Mouse (Mus musculus): Measurements from ENCODE around the gene Nphs1. TPM values are rescaled to one million over a fixed set of nuclear protein-coding genes. Genes with fewer than 3 reads are reported as not detected.
A peak's percentile ranks its signal among the peaks of the same experiment; 100 is the strongest.

Gene Nphs1
- total RNA-seq, 2 experiments from 2014 or later: not detected

- ATAC-seq (replicated peaks; ENCODE audit: low FRiP score, poor library complexity, severe bottlenecking): no peak
Observed at GRCm38 (mm10) chr7:30533941-30534632, 76.0 kb downstream of the Nphs1 start.

GRCm38 (mm10) chr7:30534633-30535577 lies 76.8 kb downstream of the Nphs1 start, which contains the start of gene Arhgap33:
Gene Arhgap33, minus strand, starts transcription at chr7:30535060.
- ATAC-seq (replicated peaks; ENCODE audit: low FRiP score, poor library complexity, severe bottlenecking): peak; percentile 88

Other genes starting within 250 kb of the Nphs1 start
Only the 30 nearest of the 34 such genes appear.
- not detected in 2 replicates for gene Thap8, start 178.2 kb upstream of the Nphs1 start, total RNA-seq (2015; ENCODE audit: low replicate concordance)
- gene Thap8, start 178.2 kb upstream of the Nphs1 start, total RNA-seq (2017; ENCODE audit: low replicate concordance): not detected in 2 replicates
- gene Wdr62, start 177.9 kb upstream of the Nphs1 start, total RNA-seq (2015; ENCODE audit: low replicate concordance): 42.8 and 71.4 TPM in 2 replicates
- gene Wdr62, start 177.9 kb upstream of the Nphs1 start, total RNA-seq (2017; ENCODE audit: low replicate concordance): 26.2 and 31.1 TPM in 2 replicates
- gene Clip3, start 166.6 kb upstream of the Nphs1 start, total RNA-seq (2015; ENCODE audit: low replicate concordance): not detected in 2 replicates
- not detected in 2 replicates for gene Clip3, start 166.6 kb upstream of the Nphs1 start, total RNA-seq (2017; ENCODE audit: low replicate concordance)
- gene Alkbh6, start 149.6 kb upstream of the Nphs1 start, total RNA-seq (2015; ENCODE audit: low replicate concordance): 2.5 and 11.3 TPM in 2 replicates
- gene Alkbh6, start 149.6 kb upstream of the Nphs1 start, total RNA-seq (2017; ENCODE audit: low replicate concordance): 4.2 TPM in 1 of 2 replicates, not detected in the other
- gene Syne4, start 143.5 kb upstream of the Nphs1 start, total RNA-seq (2015; ENCODE audit: low replicate concordance): not detected in 2 replicates
- gene Syne4, start 143.5 kb upstream of the Nphs1 start, total RNA-seq (2017; ENCODE audit: low replicate concordance): not detected in 2 replicates
- gene E130208F15Rik, start 136.6 kb upstream of the Nphs1 start, total RNA-seq (2015; ENCODE audit: low replicate concordance): not detected in 2 replicates
- gene E130208F15Rik, start 136.6 kb upstream of the Nphs1 start, total RNA-seq (2017; ENCODE audit: low replicate concordance): 0.39 TPM in 1 of 2 replicates, not detected in the other
- 2.5 TPM in 1 of 2 replicates, not detected in the other for gene Sdhaf1, start 134.4 kb upstream of the Nphs1 start, total RNA-seq (2015; ENCODE audit: low replicate concordance)
- 0.45 and 0.64 TPM in 2 replicates for gene Sdhaf1, start 134.4 kb upstream of the Nphs1 start, total RNA-seq (2017; ENCODE audit: low replicate concordance)
- not detected in 2 replicates for gene Lrfn3, start 95.5 kb upstream of the Nphs1 start, total RNA-seq (2015; ENCODE audit: low replicate concordance)
- not detected in 2 replicates for gene Lrfn3, start 95.5 kb upstream of the Nphs1 start, total RNA-seq (2017; ENCODE audit: low replicate concordance)
- gene Tyrobp, start 44.6 kb upstream of the Nphs1 start, total RNA-seq (2015; ENCODE audit: low replicate concordance): 243 and 282 TPM in 2 replicates
- gene Tyrobp, start 44.6 kb upstream of the Nphs1 start, total RNA-seq (2017; ENCODE audit: low replicate concordance): 60.1 and 77.1 TPM in 2 replicates
- 3.6 and 18.0 TPM in 2 replicates for gene Hcst, start 38.5 kb upstream of the Nphs1 start, total RNA-seq (2015; ENCODE audit: low replicate concordance)
- 4.1 TPM in 1 of 2 replicates, not detected in the other for gene Hcst, start 38.5 kb upstream of the Nphs1 start, total RNA-seq (2017; ENCODE audit: low replicate concordance)
- 7.2 and 20.1 TPM in 2 replicates for gene Nfkbid, start 36.6 kb upstream of the Nphs1 start, total RNA-seq (2015; ENCODE audit: low replicate concordance)
- 2.6 and 4.1 TPM in 2 replicates for gene Nfkbid, start 36.6 kb upstream of the Nphs1 start, total RNA-seq (2017; ENCODE audit: low replicate concordance)
- gene Aplp1, start 12.8 kb upstream of the Nphs1 start, total RNA-seq (2015; ENCODE audit: low replicate concordance): not detected in 2 replicates
- not detected in 2 replicates for gene Aplp1, start 12.8 kb upstream of the Nphs1 start, total RNA-seq (2017; ENCODE audit: low replicate concordance)
- not detected in 2 replicates for gene Kirrel2, start 625 bp upstream of the Nphs1 start, total RNA-seq (2015; ENCODE audit: low replicate concordance)
- not detected in 2 replicates for gene Kirrel2, start 625 bp upstream of the Nphs1 start, total RNA-seq (2017; ENCODE audit: low replicate concordance)
- gene Prodh2, start 35.3 kb downstream of the Nphs1 start, total RNA-seq (2015; ENCODE audit: low replicate concordance): not detected in 2 replicates
- not detected in 2 replicates for gene Prodh2, start 35.3 kb downstream of the Nphs1 start, total RNA-seq (2017; ENCODE audit: low replicate concordance)
- 73.5 and 85.9 TPM in 2 replicates for gene Arhgap33, start 76.7 kb downstream of the Nphs1 start, total RNA-seq (2015; ENCODE audit: low replicate concordance)
- gene Arhgap33, start 76.7 kb downstream of the Nphs1 start, total RNA-seq (2017; ENCODE audit: low replicate concordance): 43.0 and 77.7 TPM in 2 replicates
- gene Hspb6, start 93.9 kb downstream of the Nphs1 start, total RNA-seq (2015; ENCODE audit: low replicate concordance): 62.7 and 79.2 TPM in 2 replicates
- 19.0 and 21.8 TPM in 2 replicates for gene Hspb6, start 93.9 kb downstream of the Nphs1 start, total RNA-seq (2017; ENCODE audit: low replicate concordance)
- gene Proser3, start 94.0 kb downstream of the Nphs1 start, total RNA-seq (2015; ENCODE audit: low replicate concordance): 16.8 and 24.5 TPM in 2 replicates
- gene Proser3, start 94.0 kb downstream of the Nphs1 start, total RNA-seq (2017; ENCODE audit: low replicate concordance): 10.9 and 18.1 TPM in 2 replicates
- gene Lin37, start 101.5 kb downstream of the Nphs1 start, total RNA-seq (2015; ENCODE audit: low replicate concordance): 31.4 and 56.2 TPM in 2 replicates
- 12.5 and 22.3 TPM in 2 replicates for gene Lin37, start 101.5 kb downstream of the Nphs1 start, total RNA-seq (2017; ENCODE audit: low replicate concordance)
- 8.4 and 43.6 TPM in 2 replicates for gene U2af1l4, start 105.0 kb downstream of the Nphs1 start, total RNA-seq (2015; ENCODE audit: low replicate concordance)
- gene U2af1l4, start 105.0 kb downstream of the Nphs1 start, total RNA-seq (2017; ENCODE audit: low replicate concordance): 40.8 and 59.9 TPM in 2 replicates
- 3.2 and 4.2 TPM in 2 replicates for gene Gm49396, start 105.0 kb downstream of the Nphs1 start, total RNA-seq (2015; ENCODE audit: low replicate concordance)
- 6.8 and 7.2 TPM in 2 replicates for gene Gm49396, start 105.0 kb downstream of the Nphs1 start, total RNA-seq (2017; ENCODE audit: low replicate concordance)
- gene Psenen, start 105.3 kb downstream of the Nphs1 start, total RNA-seq (2015; ENCODE audit: low replicate concordance): 67.4 and 73.8 TPM in 2 replicates
- 32.9 and 98.7 TPM in 2 replicates for gene Psenen, start 105.3 kb downstream of the Nphs1 start, total RNA-seq (2017; ENCODE audit: low replicate concordance)
- 5.4 and 24.7 TPM in 2 replicates for gene Igflr1, start 107.1 kb downstream of the Nphs1 start, total RNA-seq (2015; ENCODE audit: low replicate concordance)
- gene Igflr1, start 107.1 kb downstream of the Nphs1 start, total RNA-seq (2017; ENCODE audit: low replicate concordance): 3.3 TPM in 1 of 2 replicates, not detected in the other
- gene Kmt2b, start 130.4 kb downstream of the Nphs1 start, total RNA-seq (2015; ENCODE audit: low replicate concordance): 155 and 163 TPM in 2 replicates
- 47.9 and 48.0 TPM in 2 replicates for gene Kmt2b, start 130.4 kb downstream of the Nphs1 start, total RNA-seq (2017; ENCODE audit: low replicate concordance)
- not detected in 2 replicates for gene Zbtb32, start 140.6 kb downstream of the Nphs1 start, total RNA-seq (2015; ENCODE audit: low replicate concordance)
- 0.39 TPM in 1 of 2 replicates, not detected in the other for gene Zbtb32, start 140.6 kb downstream of the Nphs1 start, total RNA-seq (2017; ENCODE audit: low replicate concordance)
- not detected in 2 replicates for gene Upk1a, start 154.5 kb downstream of the Nphs1 start, total RNA-seq (2015; ENCODE audit: low replicate concordance)
- 2.7 TPM in 1 of 2 replicates, not detected in the other for gene Upk1a, start 154.5 kb downstream of the Nphs1 start, total RNA-seq (2017; ENCODE audit: low replicate concordance)
- gene Cox6b1, start 167.8 kb downstream of the Nphs1 start, total RNA-seq (2015; ENCODE audit: low replicate concordance): 152 and 165 TPM in 2 replicates
- gene Cox6b1, start 167.8 kb downstream of the Nphs1 start, total RNA-seq (2017; ENCODE audit: low replicate concordance): 128 and 263 TPM in 2 replicates
- gene Etv2, start 177.5 kb downstream of the Nphs1 start, total RNA-seq (2015; ENCODE audit: low replicate concordance): not detected in 2 replicates
- not detected in 2 replicates for gene Etv2, start 177.5 kb downstream of the Nphs1 start, total RNA-seq (2017; ENCODE audit: low replicate concordance)
- gene Rbm42, start 192.0 kb downstream of the Nphs1 start, total RNA-seq (2015; ENCODE audit: low replicate concordance): 35.0 and 44.9 TPM in 2 replicates
- gene Rbm42, start 192.0 kb downstream of the Nphs1 start, total RNA-seq (2017; ENCODE audit: low replicate concordance): 11.4 and 26.3 TPM in 2 replicates
- 49.9 and 51.5 TPM in 2 replicates for gene Haus5, start 206.7 kb downstream of the Nphs1 start, total RNA-seq (2015; ENCODE audit: low replicate concordance)
- 45.6 and 50.1 TPM in 2 replicates for gene Haus5, start 206.7 kb downstream of the Nphs1 start, total RNA-seq (2017; ENCODE audit: low replicate concordance)
- not detected in 2 replicates for gene Pmis2, start 213.3 kb downstream of the Nphs1 start, total RNA-seq (2015; ENCODE audit: low replicate concordance)
- not detected in 2 replicates for gene Pmis2, start 213.3 kb downstream of the Nphs1 start, total RNA-seq (2017; ENCODE audit: low replicate concordance)